Mouse (Mus musculus): Measurements from ENCODE around the gene Phactr1. TPM values are rescaled to one million over a fixed set of nuclear protein-coding genes. Genes with fewer than 3 reads are reported as not detected.

Phactr1 gene
- polyA plus RNA-seq, 1 experiment from 2014 or later, result 41.5 TPM

DNA sequence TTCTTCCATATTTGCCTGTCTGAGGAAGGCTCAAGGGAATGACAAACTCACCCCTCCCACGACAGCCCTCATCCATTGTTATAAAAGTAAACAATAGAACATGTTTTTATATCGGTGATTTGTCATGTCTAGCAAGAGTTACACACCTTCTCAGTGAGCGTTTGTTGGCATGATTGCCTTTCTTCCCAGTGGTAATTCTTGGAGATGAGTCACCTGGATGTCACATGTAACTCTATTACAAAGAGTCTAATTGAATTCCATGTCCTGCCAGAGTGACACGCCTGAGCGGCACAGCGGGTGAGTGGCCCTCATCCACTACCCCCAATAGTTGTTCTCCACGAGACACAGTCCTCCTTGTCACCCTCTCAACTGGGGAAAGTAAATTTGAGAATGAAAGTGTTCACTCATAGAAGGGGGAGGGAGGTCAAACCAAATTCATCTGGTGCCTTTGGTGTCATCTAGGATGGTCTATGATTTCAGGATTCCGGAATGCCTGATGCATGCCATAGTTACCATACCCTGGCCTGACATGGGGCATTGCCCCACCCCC, 388.4 kb downstream of the Phactr1 start:
- Histone ChIP-seq H3K9ac (replicated peaks) (no peak overlapping the region), H3K9me3 (no peaks in the 10 kb centered on the region), H3K27me3 (no peaks in the 10 kb centered on the region), H3K4me1 (replicated peaks) (no peaks in the 10 kb centered on the region), H3K4me3 (replicated peaks) (no peak overlapping the region), H3K4me2 (replicated peaks) (no peak overlapping the region), H3K27ac (no peak overlapping the region), H3K36me3 (no peaks in the 10 kb centered on the region)
- WGBS, result 82% methylated on average over 8 of the region's 8 CpGs
- ATAC-seq, result no peak

DNA sequence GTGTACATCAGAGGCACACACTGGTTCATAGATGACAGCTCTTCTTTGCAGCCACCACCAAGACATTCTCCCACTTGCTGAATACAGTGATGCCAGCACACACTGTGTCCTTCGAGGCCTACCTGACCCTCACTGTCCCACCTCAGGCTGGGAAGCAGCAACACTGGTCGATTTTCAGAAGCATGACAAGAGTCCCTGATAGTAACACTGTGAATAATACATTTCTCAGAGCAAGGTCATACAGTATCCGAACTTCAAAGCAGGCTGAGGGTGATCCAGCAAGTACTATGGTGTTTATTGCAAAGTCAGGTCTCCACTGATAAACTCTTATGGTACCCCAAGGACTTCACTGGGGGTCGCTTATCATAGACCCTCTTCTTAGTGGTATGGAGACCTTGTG, 390.1 kb downstream of the Phactr1 start:
- no peak overlapping the region for H3K9ac ChIP-seq (replicated peaks)
- no peaks in the 10 kb centered on the region for H3K4me1 ChIP-seq (replicated peaks)
- no peak overlapping the region for H3K4me2 ChIP-seq (replicated peaks)
- no peaks in the 10 kb centered on the region for H3K9me3 ChIP-seq
- no peaks in the 10 kb centered on the region for H3K36me3 ChIP-seq
- no peak overlapping the region for H3K27ac ChIP-seq
- 84% methylated on average over 4 of the region's 4 CpGs for WGBS
- H3K4me3 ChIP-seq (replicated peaks), result no peak overlapping the region
- H3K27me3 ChIP-seq, result no peaks in the 10 kb centered on the region
- no peak for ATAC-seq

DNA sequence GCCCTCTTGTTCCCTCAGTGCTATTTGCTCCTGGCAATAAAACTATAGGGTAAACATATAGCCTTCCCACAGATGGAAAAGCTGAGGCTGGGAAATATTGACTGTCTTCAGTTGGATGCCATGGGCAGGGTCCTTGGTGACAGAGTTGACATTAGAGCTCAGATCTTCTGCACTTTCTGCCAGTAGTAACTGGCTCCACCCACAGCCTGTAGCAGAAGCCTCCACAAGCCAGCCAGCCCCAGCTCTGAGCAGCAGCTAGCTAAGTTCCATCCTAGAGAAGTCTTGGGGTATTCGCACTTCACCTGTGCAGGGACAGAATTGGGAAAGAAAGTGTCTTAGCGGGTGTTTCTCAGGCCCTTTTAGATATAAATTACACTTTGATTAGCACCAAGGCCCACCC, 390.5 kb downstream of the Phactr1 start:
- WGBS, result 71% methylated on average over 2 of the region's 2 CpGs
- H3K4me1 ChIP-seq (replicated peaks), result no peaks in the 10 kb centered on the region

DNA sequence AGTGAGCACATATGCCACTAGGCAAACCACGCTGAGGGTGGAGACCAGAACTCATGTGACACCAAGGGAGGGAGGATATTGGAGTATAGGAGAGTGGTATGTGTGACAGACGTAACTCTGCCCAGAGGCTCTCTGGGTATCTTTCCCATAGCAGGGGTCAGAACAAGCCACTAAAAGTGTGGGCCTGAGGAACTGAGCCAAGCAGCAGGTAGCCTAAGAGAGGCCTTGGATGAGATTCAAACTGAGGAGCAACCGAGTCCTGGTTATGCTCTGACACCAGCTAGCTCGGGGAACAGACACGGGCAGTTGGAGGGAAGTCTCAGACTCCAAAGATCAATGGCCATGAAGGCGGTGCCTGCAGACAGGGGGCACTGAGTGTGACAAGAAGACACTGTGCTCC, 395.0 kb downstream of the Phactr1 start:
- no peaks in the 10 kb centered on the region for H3K4me1 ChIP-seq (replicated peaks)
- no peaks in the 10 kb centered on the region for H3K9me3 ChIP-seq
- 83% methylated on average over 6 of the region's 6 CpGs for WGBS
- no peak for ATAC-seq
- peaks cover 23% of the 10 kb centered on the region for H3K36me3 ChIP-seq
- no peaks in the 10 kb centered on the region for H3K27me3 ChIP-seq
- no peak overlapping the region for H3K9ac ChIP-seq (replicated peaks)
- no peak overlapping the region for H3K4me3 ChIP-seq (replicated peaks)
- H3K27ac ChIP-seq, result no peak overlapping the region
- no peak overlapping the region for H3K4me2 ChIP-seq (replicated peaks)

More for the DNA sequence above, 390.5 kb downstream of the Phactr1 start:
- no peak overlapping the region for H3K9ac ChIP-seq (replicated peaks)
- no peak overlapping the region for H3K27ac ChIP-seq
- no peaks in the 10 kb centered on the region for H3K9me3 ChIP-seq
- no peak for ATAC-seq
- H3K27me3 ChIP-seq, result no peaks in the 10 kb centered on the region
- H3K36me3 ChIP-seq, result no peaks in the 10 kb centered on the region
- H3K4me2 ChIP-seq (replicated peaks), result no peak overlapping the region
- no peak overlapping the region for H3K4me3 ChIP-seq (replicated peaks)

DNA sequence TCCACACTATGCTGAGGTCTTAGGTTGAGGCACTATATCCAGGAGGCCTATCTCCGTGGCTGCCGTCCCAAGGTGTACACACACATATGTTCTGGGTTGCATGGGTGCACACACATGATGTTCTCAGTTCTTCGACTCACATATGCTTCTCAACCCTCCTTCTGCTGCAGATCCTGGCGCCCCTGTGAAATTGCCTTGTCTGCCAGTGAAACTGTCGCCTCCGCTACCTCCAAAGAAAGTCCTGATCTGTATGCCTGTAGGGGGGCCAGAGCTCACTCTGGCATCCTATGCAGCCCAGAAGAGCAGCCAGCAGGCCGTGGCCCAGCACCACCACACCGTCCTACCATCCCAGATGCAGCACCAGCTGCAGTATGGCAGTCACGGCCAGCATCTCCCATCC, 397.1 kb downstream of the Phactr1 start:
- Histone ChIP-seq H3K4me2 (replicated peaks) (no peak overlapping the region), H3K9ac (replicated peaks) (no peak overlapping the region), H3K36me3 (peaks cover 23% of the 10 kb centered on the region), H3K4me1 (replicated peaks) (no peaks in the 10 kb centered on the region), H3K27ac (no peak overlapping the region), H3K4me3 (replicated peaks) (no peak overlapping the region), H3K9me3 (no peaks in the 10 kb centered on the region), H3K27me3 (no peaks in the 10 kb centered on the region)
- WGBS, result 90% methylated on average over 9 of the region's 9 CpGs
- no peak for ATAC-seq

DNA sequence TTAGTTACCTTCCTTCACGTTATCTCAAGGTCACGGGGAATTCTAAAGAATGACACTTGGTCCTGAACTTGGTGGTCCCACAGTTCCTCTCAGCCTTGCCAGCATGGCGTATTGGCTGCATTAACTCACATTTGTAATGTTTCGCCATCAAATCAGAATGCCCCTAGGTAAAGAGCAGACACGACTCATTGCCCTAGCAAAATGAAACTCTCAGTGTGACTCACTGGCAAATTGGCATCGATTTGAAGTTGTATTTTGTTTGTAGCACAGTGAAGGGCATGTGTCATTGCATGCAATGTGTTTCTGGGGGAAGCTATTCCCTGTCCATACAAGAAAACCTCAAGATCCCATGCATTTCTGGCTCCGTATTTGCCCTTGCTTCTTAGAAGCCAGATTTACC, 404.8 kb downstream of the Phactr1 start:
- Histone ChIP-seq H3K36me3 (peaks cover 3% of the 10 kb centered on the region), H3K9me3 (no peaks in the 10 kb centered on the region), H3K4me3 (replicated peaks) (no peak overlapping the region), H3K27me3 (no peaks in the 10 kb centered on the region), H3K9ac (replicated peaks) (no peak overlapping the region), H3K4me2 (replicated peaks) (no peak overlapping the region), H3K4me1 (replicated peaks) (no peaks in the 10 kb centered on the region), H3K27ac (no peak overlapping the region)
- ATAC-seq, result no peak
- WGBS, result 90% methylated on average over 7 of the region's 7 CpGs

DNA sequence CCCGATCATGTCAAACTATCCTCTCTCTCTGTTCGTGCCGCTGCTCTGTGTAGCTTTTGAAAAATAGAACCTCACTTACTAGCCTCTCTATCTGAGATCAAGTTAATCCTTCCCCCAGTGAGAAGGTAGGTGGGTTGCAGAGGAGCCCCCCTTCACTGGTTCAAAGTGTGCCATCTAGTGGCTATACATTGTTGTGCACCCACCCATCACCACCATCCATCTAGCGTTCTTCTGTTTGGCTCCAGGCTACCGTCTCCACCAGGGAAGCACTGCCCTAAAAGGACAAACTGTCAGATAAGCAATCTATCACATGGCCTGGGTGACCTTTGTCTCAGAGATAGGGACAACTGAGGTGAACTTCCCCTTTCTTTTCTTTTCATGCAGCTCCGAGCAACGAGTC, 413.9 kb downstream of the Phactr1 start:
- Histone ChIP-seq H3K27ac (no peak overlapping the region), H3K9me3 (no peaks in the 10 kb centered on the region), H3K36me3 (peaks cover 23% of the 10 kb centered on the region; the same call in 1 of the 2 replicates), H3K9ac (replicated peaks) (no peak overlapping the region), H3K4me2 (replicated peaks) (no peak overlapping the region), H3K4me3 (replicated peaks) (no peak overlapping the region), H3K27me3 (no peaks in the 10 kb centered on the region), H3K4me1 (replicated peaks) (no peaks in the 10 kb centered on the region)
- ATAC-seq, result no peak
- 53% methylated on average over 7 of the region's 7 CpGs for WGBS

DNA sequence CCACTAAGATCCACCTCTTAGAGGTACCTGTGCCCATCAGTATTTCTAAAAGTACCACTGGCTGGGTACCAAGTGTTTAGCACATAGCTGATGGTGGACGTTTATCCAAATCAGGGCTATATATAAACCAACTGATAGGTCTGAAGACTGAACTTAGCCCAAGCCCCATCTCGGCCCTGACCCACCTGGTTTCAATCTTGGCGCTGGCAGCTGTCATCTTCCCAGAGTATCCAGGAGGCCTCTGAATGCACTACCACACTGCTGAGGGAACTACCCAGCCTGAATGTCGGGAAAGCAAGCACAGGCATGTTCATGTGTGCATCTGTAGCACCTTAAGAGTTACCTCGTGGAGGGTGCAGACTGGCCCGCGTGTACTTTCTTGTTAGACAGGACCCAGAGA, 422.5 kb downstream of the Phactr1 start:
- no peak overlapping the region for H3K9ac ChIP-seq (replicated peaks)
- H3K4me3 ChIP-seq (replicated peaks), result no peak overlapping the region
- peaks cover 14% of the 10 kb centered on the region for H3K36me3 ChIP-seq
- no peaks in the 10 kb centered on the region for H3K4me1 ChIP-seq (replicated peaks)
- no peak for ATAC-seq
- WGBS, result 90% methylated on average over 7 of the region's 7 CpGs
- H3K4me2 ChIP-seq (replicated peaks), result no peak overlapping the region
- H3K9me3 ChIP-seq, result peaks cover 8% of the 10 kb centered on the region; the same call in 1 of the 2 replicates
- H3K27ac ChIP-seq, result no peak overlapping the region
- H3K27me3 ChIP-seq, result no peaks in the 10 kb centered on the region

DNA sequence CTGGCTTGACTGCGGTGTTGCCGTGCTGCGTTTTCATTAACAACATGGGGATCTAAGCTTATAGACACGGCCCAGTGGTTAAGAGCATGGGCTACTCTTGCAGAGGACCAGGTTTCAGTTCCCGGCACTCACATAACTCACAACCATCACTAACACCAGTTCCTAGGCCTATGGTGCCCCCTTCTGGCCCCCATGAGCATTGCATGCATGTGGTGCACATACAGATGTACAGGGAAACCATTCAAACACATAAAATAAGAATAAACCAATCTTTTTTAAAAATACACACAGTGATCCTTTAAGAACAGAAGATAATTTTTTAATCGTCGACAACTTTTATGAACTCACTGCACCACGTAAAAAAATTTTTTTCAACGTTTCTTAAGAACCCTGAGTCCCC, 424.1 kb downstream of the Phactr1 start:
- H3K4me3 ChIP-seq (replicated peaks), result no peak overlapping the region
- no peak overlapping the region for H3K27ac ChIP-seq
- no peaks in the 10 kb centered on the region for H3K27me3 ChIP-seq
- H3K36me3 ChIP-seq, result peaks cover 7% of the 10 kb centered on the region
- H3K9me3 ChIP-seq, result peaks cover 8% of the 10 kb centered on the region; the same call in 1 of the 2 replicates
- H3K4me1 ChIP-seq (replicated peaks), result no peaks in the 10 kb centered on the region
- no peak for ATAC-seq
- no peak overlapping the region for H3K9ac ChIP-seq (replicated peaks)
- WGBS, result 96% methylated on average over 9 of the region's 9 CpGs
- no peak overlapping the region for H3K4me2 ChIP-seq (replicated peaks)

DNA sequence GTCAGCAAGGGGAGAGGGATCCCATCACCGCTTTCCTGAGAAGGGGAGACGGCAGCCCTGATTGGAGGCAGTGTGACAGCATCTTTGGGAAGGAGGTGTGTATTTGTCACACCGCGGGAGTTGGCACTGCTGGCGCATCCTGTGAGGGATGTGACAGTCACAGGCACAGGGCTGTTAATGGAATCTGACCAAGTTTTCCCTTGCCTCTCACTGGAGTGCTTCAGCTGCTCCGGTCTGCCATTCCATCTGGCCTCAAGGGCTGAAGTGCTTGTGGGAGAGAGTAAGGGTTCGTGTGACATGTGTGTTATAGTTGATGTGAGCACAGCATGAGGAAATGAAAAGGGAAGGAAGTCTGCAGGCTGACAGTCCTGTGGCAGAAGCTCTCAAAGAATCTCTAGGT, 431.9 kb downstream of the Phactr1 start:
- no peak overlapping the region for H3K9ac ChIP-seq (replicated peaks)
- H3K4me1 ChIP-seq (replicated peaks), result no peaks in the 10 kb centered on the region
- H3K4me3 ChIP-seq (replicated peaks), result no peak overlapping the region
- H3K36me3 ChIP-seq, result 0 out of 2 replicates have a peak, but pooled peaks cover 4% of the 10 kb centered on the region
- WGBS, result 83% methylated on average over 7 of the region's 7 CpGs
- H3K9me3 ChIP-seq, result 0 out of 2 replicates have a peak, but pooled peaks cover 6% of the 10 kb centered on the region
- H3K27ac ChIP-seq, result no peak overlapping the region
- ATAC-seq, result no peak
- no peaks in the 10 kb centered on the region for H3K27me3 ChIP-seq
- no peak overlapping the region for H3K4me2 ChIP-seq (replicated peaks)

DNA sequence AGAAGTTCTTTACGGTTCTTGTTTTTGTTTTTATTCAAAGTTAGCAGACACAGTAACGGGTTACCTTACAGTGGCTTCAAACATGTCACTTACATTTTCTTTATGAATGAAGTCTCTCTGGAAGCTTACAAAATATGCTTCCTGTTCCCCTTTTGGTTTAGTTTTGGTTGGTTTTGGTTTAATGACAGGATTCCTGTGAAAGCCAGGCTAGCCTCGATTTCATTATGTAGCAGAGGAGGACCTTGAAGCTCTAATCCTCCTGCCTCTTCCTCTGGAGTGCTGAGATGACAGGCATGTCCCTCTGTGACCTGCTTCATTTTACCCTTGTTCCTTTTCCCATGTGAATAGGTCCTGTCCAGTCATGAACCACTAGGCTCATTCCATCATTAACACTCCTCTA, 432.3 kb downstream of the Phactr1 start:
- no peaks in the 10 kb centered on the region for H3K27me3 ChIP-seq
- ATAC-seq, result no peak
- 79% methylated on average over 3 of the region's 3 CpGs for WGBS
- no peak overlapping the region for H3K4me3 ChIP-seq (replicated peaks)
- no peak overlapping the region for H3K27ac ChIP-seq
- H3K4me2 ChIP-seq (replicated peaks), result no peak overlapping the region
- H3K9me3 ChIP-seq, result 0 out of 2 replicates have a peak, but pooled peaks cover 6% of the 10 kb centered on the region
- 0 out of 2 replicates have a peak, but pooled peaks cover 4% of the 10 kb centered on the region for H3K36me3 ChIP-seq
- H3K9ac ChIP-seq (replicated peaks), result no peak overlapping the region
- no peaks in the 10 kb centered on the region for H3K4me1 ChIP-seq (replicated peaks)

DNA sequence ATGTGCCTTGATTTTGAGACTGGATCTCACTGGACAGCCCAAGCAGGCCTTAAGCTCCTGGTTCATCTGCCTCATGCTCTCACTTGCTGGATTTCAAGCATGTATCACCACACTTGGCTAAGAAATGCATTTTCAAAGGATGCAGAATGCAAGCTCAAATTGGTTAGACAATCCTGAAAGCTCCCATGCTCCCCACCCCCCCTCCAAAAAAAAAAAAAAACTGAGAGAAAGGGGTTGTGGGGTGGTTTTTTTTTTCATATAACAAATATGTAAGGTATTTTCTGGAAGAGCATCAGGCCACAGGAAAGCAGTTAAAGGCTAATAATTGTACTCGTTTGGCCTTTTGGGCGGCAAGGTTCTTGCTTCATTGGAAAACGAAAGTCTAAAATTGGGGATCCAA, 432.7 kb downstream of the Phactr1 start:
- H3K4me3 ChIP-seq (replicated peaks), result no peak overlapping the region
- WGBS, result 95% methylated on average over 3 of the region's 3 CpGs

More for the DNA sequence above, 432.7 kb downstream of the Phactr1 start:
- 0 out of 2 replicates have a peak, but pooled peaks cover 6% of the 10 kb centered on the region for H3K9me3 ChIP-seq
- no peak overlapping the region for H3K9ac ChIP-seq (replicated peaks)
- ATAC-seq, result no peak
- H3K27ac ChIP-seq, result no peak overlapping the region
- 0 out of 2 replicates have a peak, but pooled peaks cover 4% of the 10 kb centered on the region for H3K36me3 ChIP-seq
- no peaks in the 10 kb centered on the region for H3K27me3 ChIP-seq
- no peaks in the 10 kb centered on the region for H3K4me1 ChIP-seq (replicated peaks)
- no peak overlapping the region for H3K4me2 ChIP-seq (replicated peaks)

All from midbrain, embryonic 13.5 days (tissue).